Mouse (Mus musculus): ENCODE measurements at regions not wholly inside any gene's neighbourhood (a gene's known extent, or its start where the extent isn't known, plus 50 kb on each side); places are given as distances from the start of the nearest gene placed in this dataset.

DNA sequence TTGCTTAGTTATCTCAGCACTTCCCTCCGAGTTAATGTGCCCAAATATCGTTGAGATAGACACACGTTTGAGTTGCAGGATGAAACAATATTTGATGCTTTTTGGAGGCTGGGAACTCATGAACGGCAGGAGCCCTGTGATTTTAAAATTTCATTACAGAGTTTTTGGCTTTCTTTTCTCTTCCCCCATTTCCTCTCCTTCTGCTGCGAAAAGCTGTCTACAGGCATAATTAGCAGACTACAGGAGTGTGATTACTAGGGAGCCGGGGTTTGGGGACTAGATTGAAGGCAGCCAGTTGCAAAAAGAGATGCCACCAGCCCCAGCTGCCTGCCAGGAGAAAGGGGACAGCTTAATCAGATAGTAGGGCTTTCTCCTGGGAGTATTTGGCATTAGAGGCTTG lies 274.2 kb upstream of the Mki67 start:
- DNase-seq (ENCODE audit: low read depth): no peak

DNA sequence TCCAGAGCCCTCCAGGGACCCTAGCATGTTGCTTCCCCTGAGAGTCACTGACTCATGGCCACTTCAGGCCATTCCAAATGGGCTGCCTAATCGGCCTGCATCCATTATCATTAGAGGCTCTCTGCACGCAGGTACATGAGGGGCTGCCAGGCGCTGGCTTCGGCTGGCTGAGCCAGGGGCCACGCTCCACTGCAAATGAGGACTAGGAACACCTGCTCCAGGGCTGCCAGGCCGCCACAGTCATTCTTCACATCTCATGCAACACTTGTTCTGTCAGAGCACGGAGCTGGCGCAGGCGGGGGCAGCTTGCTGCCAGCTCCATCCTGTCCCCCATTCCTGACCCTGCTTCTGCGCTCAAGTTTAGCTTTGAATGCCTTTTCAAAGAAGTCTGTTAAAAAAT lies 280.7 kb upstream of the Mki67 start:
- DNase-seq (ENCODE audit: low read depth): no peak

DNA sequence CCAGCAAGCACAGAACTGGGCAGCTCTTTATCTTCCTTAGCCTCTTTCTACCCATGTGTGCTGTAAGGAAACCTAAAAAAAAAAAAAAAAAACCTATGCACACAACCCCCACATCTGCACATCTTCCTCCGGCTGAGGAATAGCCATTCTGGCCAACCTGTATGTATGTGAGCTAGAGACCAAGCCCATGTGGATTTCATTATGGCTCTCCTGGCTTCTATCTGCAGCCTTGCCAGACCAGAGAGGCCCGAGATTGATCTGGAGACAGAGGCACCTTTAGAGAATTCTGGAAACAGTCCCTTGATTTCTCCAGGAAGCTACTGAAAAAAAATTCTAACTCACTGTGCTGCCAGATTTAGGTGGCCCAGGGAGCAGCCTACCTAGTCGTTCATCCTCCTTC lies 281.5 kb upstream of the Mki67 start:
- no peak for DNase-seq (ENCODE audit: low read depth)

DNA sequence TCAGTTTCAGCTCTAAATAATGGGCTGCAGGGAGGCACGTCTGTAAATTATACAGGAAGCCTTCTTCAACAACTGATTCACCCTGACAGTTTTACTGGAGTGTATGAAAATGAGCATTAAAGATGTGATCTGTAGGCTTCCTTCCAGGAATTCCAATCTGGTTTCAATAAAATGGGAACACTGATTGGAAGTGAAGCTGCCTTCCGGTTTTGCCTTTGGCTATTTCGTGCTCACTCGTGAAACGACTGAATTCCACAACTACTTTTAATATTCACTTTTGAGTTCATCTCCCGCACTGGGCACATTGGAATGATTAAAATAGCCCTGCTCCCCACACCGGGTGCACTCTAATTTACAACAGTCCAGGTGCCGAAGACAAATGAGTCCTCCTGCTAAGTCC lies 286.2 kb upstream of the Mki67 start:
- no peak for DNase-seq (ENCODE audit: low read depth)

DNA sequence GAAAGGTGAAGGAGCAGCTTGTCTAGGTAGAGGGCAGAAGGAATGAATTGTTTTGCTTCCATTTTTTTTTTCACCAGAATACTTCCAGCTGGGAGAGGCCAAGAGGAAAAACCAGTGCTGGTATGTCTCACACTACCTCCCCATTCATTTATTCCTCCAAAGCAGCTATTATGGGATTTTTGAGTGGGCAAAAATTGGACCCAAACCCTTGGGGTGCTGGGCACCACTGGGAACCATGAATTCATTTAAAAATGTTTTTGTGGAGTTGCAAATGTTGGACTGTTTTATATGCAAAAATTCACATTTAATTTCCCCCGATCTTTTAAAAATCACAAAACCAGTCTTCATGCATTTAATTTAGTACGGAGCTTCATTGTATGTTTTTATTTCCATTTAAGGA lies 287.1 kb upstream of the Mki67 start:
- no peak for DNase-seq (ENCODE audit: low read depth)

DNA sequence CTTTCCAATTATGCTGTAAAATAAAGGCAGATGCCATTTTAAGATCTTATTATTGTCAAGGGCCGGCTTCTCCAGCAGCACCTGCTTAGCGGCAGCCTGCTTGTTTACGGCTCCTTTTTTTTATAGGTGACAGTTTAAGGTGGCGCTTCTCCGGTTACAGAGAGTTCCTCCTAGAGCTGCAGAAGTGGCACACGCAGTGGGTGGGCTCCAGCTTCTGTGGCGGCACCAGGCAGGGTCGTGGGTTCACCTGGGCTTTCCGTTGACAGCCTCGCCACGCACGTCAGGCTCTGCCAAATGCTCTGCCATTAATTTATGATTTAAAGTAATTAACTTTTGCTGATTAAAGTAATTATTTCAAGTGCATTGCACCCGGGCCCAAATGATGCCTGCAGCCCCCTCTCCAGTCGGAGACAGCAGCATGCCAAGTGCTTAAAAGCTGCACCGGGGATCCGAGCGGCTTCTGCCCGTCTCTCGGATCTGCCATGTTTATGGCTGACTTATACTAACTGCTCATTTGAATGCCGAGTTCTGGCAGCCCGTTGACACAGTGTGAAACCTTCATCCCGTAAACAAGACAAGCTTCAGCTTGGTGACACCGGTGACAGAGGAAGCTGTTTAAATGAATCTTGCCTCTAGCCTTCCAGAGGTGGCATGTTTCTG lies 291.8 kb upstream of the Mki67 start:
- DNase-seq (ENCODE audit: low read depth): no peak

DNA sequence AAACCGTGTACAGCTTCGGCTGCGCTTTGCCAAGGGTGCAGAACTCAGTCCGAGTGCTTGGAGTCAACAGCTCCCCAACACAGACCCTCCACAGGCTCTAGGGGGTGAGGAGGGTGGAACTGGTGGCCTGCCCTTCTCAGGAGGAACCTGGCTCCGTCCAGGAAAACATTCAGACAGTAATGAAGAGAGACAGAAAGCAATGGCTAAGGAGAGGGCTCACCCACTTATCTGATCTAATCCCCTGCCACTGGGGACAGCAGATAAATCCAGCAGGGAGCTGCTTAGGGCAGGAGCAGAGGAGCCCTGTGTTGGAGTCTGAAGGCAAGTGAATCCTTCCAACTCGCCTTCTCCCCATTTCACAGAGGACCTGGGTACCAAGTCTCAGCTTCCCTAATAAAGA lies 292.3 kb upstream of the Mki67 start:
- DNase-seq (ENCODE audit: low read depth): no peak

DNA sequence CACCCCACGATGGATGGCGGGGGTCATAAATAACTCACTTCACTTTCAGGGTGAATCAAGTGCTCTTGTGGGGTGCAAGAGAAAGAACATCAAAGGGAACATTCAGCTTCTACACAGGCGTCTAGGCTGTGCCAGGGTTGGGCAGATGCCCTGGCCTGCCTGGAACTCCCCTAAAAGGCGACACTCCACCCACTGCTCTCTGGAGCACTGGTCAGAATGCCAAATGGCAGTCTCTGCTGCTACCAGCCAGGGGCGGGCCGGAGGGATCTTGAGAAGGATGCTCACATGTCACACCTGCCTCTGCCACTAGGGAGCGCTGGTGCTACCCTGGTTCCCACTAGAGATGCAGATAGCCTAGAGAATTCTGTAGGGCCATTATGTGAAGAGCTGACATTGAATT lies 293.9 kb upstream of the Mki67 start:
- no peak for DNase-seq (ENCODE audit: low read depth)

DNA sequence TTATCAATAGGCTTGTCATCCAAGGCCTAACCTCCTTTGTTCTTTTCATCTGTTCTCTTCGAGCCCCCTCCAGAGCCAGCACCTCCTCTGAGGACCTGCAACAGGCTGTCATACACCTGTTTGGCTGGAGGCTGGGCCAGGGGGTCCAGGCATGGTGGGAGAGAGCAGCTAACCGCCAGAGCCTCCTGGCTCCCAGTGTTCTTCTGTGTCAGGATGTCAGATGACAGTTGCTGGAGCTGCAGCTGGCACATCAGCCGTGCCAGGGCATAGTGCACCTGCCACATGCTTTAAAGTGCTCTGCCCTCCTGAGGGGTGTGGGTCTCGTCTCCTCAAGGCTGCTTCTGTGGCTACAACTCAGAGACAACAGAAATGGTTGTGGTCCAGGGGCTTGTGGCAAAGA lies 298.5 kb upstream of the Mki67 start:
- no peak for DNase-seq (ENCODE audit: low read depth)

DNA sequence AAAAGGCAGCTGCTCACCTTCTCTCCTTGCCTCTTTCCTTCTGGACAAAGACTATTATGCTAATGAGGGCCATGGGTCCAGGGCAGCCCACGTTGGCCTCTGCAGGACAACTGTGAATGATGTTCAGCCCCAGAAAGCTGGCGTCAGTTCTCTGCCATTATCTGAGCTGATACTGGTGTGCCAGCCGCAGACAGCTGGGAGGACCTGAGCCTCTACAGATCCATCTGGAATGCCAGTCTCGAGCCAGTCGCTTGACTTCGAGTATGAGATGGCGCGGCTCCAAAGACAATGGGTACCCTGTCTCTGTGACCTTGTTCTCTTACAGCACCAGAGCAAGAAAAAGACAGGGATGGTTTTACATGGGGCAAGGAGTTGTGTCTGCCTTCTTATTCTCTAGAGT lies 300.8 kb upstream of the Mki67 start:
- no peak for DNase-seq (ENCODE audit: low read depth)

DNA sequence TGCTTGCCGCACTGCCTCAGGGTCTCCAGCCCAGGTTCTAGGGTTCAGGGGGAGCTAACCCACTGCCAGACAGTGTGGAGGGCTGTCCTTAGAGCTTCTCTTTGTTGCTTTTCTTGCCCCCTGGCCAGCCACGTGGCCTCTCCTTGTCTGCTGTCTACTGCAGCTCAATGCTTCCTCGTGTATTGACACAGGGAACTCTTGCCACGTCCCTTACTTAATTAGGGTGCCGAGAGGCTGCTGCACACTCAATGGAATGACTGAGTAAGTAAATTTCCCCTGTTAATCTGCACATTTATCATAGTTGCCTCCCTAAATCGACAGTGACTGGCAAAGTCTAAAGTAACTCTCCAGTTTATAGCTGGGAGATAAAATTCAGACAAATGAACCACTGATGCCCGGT lies 304.4 kb upstream of the Mki67 start:
- no peak for DNase-seq (ENCODE audit: low read depth)

DNA sequence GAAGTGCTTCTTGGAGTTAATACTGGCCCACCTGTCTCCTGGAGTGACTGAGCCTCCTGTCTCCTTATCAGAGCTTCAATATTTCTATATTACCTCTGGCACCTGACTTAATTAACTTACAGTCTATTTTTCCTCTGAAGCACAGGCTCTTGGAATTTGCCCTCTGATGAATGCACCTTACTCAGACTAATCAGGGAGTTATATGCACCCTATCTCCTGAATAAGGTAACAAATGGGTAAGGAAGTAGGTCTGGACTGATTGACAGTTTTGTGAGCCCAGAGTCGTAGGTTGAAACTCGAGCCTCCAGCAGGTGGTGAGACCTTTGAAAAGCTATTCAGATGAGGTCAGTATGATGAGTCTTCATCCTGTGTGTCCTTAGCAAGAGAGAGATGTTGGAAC lies 304.9 kb upstream of the Mki67 start:
- no peak for DNase-seq (ENCODE audit: low read depth)

DNA sequence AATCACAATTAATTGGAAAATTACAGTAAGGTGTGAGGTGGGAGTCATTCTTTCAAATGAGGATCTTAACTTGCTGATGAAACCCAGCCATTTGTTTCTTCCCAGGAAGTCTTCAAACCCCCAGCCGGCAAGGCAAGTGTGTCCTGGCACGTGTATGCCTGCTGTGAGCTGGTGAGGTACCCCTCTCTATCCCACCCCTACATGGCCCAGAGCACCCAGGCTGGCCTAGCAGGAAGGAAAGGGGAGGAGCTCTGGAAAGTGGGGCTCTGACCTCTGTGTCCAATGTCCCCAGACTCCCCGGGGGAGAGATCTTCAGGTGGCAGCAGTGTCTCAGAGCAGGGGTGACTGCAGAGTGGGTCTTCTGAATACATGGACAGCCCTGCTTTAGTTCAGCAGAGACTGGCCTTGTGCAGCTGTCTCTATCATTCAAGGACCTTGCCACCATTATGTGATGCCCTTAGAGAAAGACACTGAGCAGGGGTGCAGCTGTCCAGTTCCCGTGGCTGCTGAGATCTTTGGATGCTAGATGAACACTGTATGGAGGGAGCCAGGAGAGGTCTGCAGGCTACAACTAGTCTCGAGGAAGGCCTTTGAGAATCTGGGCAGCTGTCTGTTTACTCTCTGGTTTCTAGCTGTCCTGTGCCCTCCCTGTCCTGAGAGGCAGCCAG lies 306.8 kb upstream of the Mki67 start:
- DNase-seq (ENCODE audit: low read depth): no peak

DNA sequence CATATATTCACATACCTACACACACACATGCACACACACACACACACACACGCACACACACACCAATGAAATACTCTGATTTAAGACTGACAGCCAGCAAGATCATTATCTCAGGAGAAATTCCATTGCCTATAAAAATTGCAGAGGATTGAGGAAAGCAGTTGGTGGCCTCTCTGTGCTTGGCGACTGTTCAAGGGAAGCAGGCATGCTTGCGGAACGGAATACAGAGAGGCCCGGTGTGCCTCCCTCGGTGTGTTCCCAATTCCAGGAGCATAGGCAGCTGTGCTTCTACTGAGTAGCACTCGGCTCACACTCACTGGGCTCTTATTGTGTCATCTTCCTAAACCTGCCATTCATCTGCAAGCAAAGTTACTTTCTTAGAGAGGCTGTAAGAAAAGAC lies 310.3 kb upstream of the Mki67 start:
- no peak for DNase-seq (ENCODE audit: low read depth)

DNA sequence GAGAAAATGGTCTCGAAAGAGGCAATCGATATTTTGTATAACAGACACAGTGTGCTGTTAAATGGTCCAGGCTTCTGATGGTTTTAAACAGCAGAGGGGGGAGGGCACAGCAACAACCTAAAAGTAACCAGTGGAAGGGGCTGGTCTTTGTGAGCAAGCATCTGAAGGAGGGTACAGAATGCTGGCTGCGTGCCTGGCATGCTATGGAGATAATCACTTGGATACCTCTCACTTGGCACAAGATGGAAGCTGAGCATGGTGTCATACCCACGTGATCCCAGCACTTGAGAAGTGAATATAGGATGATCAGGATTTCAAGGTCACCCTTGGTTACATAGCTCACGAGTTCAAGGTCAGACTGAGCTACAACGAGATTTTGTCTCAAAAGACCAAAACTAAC lies 315.9 kb upstream of the Mki67 start:
- DNase-seq (ENCODE audit: low read depth): no peak

DNA sequence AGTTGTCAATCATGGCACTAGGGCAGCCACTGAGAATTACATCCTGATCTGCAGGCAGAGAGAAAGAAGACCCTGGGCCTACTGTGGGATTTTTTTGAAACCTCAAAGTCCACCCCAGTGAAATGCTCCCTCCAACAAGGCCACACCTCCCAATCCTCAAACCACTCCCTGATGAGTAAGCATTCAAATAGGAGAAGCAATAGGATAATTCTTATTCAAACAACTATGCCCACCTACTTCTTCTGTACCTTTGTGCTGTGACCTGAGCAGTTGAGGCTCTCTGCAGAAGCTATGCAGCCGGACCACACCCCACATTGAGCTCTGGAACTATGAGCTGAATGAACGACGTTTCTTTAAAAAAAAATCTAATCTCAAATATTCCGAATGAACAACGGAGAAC lies 317.4 kb upstream of the Mki67 start:
- no peak for DNase-seq (ENCODE audit: low read depth)

DNA sequence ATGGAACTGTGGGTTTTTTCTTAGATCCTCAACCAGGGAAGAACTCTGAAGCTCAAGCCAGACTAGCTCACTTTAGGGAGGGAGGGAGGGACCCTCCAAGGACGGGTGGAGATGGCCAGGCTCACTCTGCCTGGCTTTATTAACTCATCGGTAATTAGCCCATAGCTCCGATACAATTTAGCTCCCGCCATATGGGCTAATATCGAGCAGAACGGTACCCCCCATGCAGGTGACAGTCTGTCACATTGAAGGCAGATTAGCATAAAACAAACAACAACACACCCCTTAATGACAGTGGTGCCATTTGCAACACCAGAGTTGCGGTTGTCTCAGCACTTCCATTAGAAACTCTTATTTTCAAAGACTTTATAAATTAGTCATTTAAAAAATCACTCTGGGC lies 319.6 kb upstream of the Mki67 start:
- DNase-seq (ENCODE audit: low read depth): no peak

DNA sequence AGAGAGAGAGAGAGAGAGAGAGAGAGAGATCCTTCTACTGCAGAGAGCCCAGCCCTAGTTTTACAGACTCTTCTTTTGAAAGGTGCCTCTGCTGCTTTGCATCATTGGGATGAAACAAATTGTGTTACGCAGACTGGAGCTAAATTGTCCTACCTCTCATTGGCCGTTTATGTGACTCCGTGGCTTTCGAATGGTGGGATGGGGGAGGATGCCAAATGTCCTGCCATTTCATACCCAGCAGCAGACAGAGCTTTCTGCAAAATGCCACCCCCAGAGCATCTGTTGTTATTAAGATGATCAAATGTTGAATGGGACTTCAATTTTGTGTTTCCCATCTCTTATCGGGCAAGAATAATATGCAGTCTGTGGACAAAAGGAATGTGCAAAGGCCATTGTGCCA lies 321.9 kb upstream of the Mki67 start:
- no peak for DNase-seq (ENCODE audit: low read depth)

DNA sequence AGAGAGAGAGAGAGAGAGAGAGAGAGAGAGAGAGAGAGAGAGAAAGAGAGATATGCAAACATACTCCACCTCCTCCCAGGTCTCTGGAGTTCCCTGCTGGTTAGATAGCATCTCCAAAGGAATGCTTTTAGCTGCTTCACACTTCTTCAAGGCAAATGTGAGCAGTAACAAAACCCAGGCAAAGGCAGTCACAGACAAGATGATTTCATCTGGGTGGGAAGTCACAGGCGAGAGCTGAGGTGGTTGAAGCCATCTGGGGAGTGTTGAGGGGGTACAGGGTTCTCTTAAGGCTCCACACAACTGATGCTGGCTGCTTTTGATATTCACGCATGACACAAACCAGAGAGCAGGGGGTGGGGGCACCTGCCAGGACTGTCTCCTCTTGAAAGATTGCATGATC lies 322.7 kb upstream of the Mki67 start:
- DNase-seq (ENCODE audit: low read depth): no peak

DNA sequence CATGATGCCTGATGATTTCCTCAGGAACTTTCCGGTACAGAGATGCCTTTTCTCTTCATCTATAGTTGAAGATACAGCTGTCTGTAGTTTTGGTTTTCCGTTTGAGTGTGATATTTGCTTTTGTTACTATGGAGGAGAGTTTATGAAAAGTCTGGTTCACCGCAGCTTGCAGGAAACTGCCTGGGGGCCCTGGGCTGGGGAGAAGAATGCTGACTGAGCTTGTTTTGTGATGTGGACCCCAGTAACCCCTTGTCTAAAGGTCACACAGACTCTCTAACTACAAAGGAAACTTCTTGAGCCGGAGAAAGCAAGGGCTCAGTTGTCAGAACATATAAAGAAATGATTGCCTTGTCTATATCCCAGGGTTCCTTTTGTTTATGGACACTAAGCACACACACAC lies 325.8 kb upstream of the Mki67 start:
- no peak for DNase-seq (ENCODE audit: low read depth)

DNA sequence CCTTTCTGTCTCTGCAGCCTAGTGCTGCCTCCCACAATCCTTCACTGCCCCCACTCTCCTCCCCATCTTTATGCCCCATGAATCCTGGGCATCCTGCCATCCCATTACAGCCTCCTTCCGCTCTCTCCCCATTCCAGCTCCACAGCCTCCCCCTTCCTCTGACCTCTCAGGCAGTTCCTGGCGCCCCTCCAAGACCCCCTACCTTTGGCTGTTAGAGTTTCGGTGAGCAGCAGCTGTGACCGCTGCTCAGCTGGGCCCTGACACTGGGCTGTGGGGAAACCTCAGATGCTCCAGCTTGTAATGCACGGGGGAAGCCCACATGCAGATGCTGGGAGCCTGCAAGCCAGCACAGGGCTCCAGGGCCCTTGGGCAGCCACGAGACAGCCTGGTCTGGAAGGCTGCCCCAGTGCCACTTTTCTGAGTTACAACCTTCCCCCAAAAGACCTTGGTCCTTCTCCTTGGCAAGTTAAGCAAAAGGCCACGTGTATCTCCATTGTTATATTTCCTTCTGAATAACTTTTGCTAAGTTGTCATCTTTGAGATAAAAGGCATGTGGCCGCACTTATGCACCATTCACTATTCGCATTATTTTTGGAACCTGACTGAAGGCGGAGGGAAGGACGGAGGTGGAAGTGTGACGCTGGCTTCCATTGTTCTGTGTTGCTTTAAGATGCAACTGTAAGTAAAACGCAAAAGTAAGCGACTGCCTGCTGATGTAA lies 330.6 kb upstream of the Mki67 start:
- no peak for DNase-seq (ENCODE audit: low read depth)

DNA sequence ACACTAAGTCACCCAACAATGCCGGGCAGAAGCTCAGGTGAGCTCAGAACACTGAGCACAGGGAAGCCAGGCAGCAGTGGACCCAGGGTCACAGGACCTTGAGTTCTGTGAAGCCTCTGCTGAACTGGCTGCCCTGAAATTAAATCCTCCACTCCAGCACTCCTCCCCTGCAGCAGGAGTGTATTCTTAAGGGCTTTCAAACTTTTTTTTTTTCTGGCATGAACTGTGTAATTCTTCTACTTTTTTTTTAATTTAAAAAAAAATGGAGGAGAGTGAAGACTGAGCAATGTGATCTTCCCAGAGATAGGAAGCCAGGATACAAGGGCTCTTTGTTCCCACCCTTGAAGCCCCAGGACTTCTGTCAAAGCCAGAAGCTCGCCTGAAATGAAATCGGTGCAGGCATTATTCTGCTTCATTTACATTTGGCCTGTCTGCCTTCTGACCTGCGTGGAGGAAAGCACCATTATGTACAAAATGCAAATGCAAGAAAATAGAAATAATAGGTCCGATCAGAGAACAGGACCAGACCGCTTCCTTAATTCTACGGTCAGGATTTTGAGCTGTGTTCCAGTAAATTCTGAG lies 331.3 kb upstream of the Mki67 start:
- DNase-seq (ENCODE audit: low read depth): no peak

DNA sequence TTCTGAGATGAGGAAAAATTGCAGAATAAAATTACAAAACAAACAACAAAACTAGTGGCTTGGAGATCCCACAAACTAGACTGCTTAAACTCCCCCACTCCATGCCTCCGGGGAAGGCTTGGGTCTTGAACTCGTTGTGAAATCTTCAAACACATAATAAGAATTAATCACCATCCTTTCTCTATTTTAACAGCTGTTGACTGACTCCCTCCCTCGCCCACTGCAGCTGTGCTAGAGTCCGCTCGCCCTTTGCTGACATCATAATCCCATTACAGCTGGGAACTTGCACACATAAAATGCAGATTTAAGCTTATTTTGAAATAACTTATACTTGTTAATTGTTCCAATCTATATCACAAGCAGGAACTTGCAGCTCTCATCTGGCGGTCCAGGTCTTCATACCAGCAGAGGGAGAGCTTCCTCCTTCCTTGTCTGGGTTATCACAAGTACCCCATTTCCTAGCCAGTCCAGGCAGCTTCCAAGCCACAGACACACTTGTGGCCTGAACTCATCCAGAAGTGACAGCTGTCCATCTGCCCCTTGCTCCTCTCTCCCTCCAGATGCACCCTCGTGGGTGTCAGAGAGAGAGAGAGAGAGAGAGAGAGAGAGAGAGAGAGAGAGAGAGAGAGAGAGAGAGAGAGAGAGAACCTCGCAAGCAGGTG lies 332.9 kb upstream of the Mki67 start:
- DNase-seq (ENCODE audit: low read depth): no peak

Data from 416B (cell line).